Mouse (Mus musculus) G1E-ER4 (cell line): Measurements from ENCODE around the gene Frs2. TPM values are rescaled to one million over a fixed set of nuclear protein-coding genes. Genes with fewer than 3 reads are reported as not detected.

Experiments
- GATA1 ChIP-seq: IDR thresholded peaks from one replicate; pipeline ENCODE4 v1.8.0; 2012; ENCODE audit warnings: low read length, inconsistent platforms
- polyA plus RNA-seq: library from polyadenylated mRNA; stranded (reverse); fragments of >175 nt; gene quantifications from 2 replicates; pipeline ENCODE4 v1.2.3, GENCODE M21; 2012

The Frs2 gene
- polyA plus RNA-seq, 1 experiment: 20.7 TPM

GRCm38 (mm10) chr10:117081914-117082359 is 66.4 kb downstream of the Frs2 start:
- no peak for TF ChIP-seq GATA1

- TF ChIP-seq GATA1: no peak
Measured at GRCm38 (mm10) chr10:117081326-117081725, 67.0 kb downstream of the Frs2 start.

- TF ChIP-seq GATA1: no peak
Measured at GRCm38 (mm10) chr10:117078284-117078683, 70.0 kb downstream of the Frs2 start.

- no peak for TF ChIP-seq GATA1
Measured at GRCm38 (mm10) chr10:117073176-117073575, 75.2 kb downstream of the Frs2 start.

- TF ChIP-seq GATA1: no peak
Measured at GRCm38 (mm10) chr10:117072191-117072888, 76.0 kb downstream of the Frs2 start.

GRCm38 (mm10) chr10:117069109-117069508 is 79.2 kb downstream of the Frs2 start:
- TF ChIP-seq GATA1: no peak

- no peak for TF ChIP-seq GATA1
Measured at GRCm38 (mm10) chr10:117064076-117064475, 84.3 kb downstream of the Frs2 start.

GRCm38 (mm10) chr10:117063254-117064021 is 84.9 kb downstream of the Frs2 start, which contains the start of gene Cct2:
Gene Cct2, minus strand, starts transcription at chr10:117063814.
- no peak for TF ChIP-seq GATA1

GRCm38 (mm10) chr10:117062894-117063253 is 85.5 kb downstream of the Frs2 start:
- TF ChIP-seq GATA1: no peak

GRCm38 (mm10) chr10:117055668-117056067 is 92.7 kb downstream of the Frs2 start:
- no peak for TF ChIP-seq GATA1

- no peak for TF ChIP-seq GATA1
Measured at GRCm38 (mm10) chr10:117049961-117050597, 98.3 kb downstream of the Frs2 start.

- TF ChIP-seq GATA1: no peak
Measured at GRCm38 (mm10) chr10:117049253-117049652, 99.1 kb downstream of the Frs2 start.

- TF ChIP-seq GATA1: no peak
Measured at GRCm38 (mm10) chr10:117045175-117046056, 102.9 kb downstream of the Frs2 start, which contains the start of gene Lrrc10. Gene Lrrc10, plus strand, starts transcription at chr10:117045341.

GRCm38 (mm10) chr10:117042295-117042694 is 106.0 kb downstream of the Frs2 start:
- no peak for TF ChIP-seq GATA1

- TF ChIP-seq GATA1: no peak
Measured at GRCm38 (mm10) chr10:117040355-117040754, 108.0 kb downstream of the Frs2 start.
